Mouse (Mus musculus): Measurements from ENCODE around the gene Gxylt2. TPM values are rescaled to one million over a fixed set of nuclear protein-coding genes. Genes with fewer than 3 reads are reported as not detected.

Gxylt2 gene
- polyA plus RNA-seq (2015; fragmentation: Nextera tagmentation; extraction: Ambion mirVana): 7.6 and 8.2 TPM in 2 replicates

DNA sequence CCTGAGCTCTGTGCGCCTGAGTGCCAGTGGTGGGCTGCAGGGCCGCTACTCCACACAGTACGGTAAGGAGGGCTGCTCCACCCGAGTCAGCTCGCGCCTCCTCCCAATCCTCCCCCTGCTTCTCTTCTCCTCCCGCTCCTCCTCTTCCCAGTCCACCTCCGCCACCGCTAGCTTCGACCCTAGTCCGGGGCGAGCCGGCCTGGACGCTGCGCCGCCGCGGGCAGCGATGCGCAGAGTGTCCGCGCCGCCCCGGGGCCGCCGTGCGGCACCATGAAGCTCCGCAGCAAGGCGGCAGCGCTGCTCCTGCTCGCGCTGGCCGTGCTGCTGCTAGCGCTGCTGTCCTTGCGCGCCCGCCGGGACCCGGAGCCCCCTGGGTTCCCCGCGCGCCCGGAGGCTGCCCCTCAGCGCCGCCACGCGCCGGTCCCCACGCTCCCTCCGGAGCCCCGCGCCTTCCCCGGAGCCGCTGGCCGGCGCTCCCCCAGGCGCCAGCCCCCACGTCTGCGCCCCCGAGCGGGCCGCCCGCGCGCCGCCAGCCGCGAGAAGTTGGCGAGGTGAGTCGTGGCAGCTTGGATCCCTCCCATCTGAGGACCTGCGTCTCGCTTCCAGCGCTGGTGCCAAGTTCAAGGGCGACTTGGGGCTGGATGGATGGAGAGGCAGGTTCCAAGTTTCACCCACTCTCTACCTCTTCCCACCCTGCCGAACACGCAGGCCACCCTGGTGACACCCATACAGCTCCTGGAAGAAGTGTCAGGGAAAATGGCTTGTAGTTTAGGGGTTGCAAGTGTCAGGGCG is at the start of gene Gxylt2:
Gene Gxylt2, plus strand, starts transcription at position 161 of the 792 bp plus-strand sequence.

DNA sequence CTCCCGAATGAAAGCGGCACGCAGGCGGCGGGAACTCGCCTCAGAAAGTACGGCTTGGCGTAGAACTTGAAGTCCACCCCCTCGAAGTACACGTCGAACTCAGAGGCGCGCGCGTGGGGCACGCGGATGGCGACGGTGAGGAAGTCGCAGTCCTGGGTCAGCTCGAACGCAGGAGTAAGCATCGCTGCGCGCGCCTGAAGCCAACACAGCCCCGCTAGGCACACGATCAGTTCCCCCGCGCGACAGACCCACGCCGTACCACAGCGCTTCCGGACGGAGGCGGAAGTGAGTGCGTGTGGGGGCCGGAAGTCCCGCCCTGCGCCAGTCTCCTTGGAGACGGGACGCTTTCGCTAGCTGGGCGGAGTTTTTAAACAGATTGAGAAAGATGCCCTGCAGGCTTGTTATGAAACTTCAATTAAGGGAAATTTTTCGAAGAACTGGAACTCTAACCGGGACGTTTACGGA is 33.6 kb upstream of the Gxylt2 start, which contains the start of gene Shq1:
Gene Shq1, minus strand, starts transcription at position 278 of the 465 bp plus-strand sequence.

DNA sequence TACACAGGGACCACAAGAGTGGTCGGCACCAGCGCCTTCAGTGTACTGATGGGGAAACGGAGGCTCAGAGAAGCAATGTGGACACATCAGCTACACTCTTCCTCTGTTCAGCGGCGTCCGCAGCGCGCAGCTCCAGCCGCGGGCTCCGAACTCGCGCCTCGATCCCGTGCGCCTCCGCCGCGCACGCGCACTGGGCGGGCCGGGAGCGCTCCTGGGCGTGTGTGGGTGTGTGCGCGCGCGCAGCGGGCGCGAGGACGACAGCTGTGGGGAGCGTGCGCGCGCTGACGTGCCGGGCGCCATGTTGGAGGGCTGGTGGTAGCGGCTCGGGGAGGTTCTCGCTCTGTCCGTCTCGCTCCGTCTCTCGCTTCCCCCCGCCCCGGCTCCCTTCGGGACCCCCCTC is 128.8 kb downstream of the Gxylt2 start, which contains the start of gene Ppp4r2:
Gene Ppp4r2, plus strand, starts transcription at position 268 of the 400 bp plus-strand sequence.

Other genes with a start within 250 kb of the Gxylt2 start
- gene Shq1, start 33.6 kb upstream of the Gxylt2 start, polyA plus RNA-seq (2015; fragmentation: Nextera tagmentation; extraction: Ambion mirVana): 3.6 and 4.8 TPM in 2 replicates
- 10.0 and 10.1 TPM in 2 replicates for gene Ppp4r2, start 128.9 kb downstream of the Gxylt2 start, polyA plus RNA-seq (2015; fragmentation: Nextera tagmentation; extraction: Ambion mirVana)